In genomic region chr10:67061823-67062222, GRCm38 (mm10) we compare ENCODE assay signal across 8 mouse cellular contexts. TPM values are rescaled to one million over a fixed set of nuclear protein-coding genes. Genes with fewer than 3 reads are reported as not detected.
DNase-seq lines count a peak whose midpoint lies in the region; ATAC-seq and TF ChIP-seq lines count a peak whose summit lies in the region.
"Had no signal": no experiment of that assay in that cellular context is flagged by ENCODE, and none has a peak within 500 bp of the region (broad histone marks: within the 10 kb centered on the region; RNA-seq: fewer than 3 reads in every experiment).

No protein-coding gene starts in this region.

- no peak overlapping the region for H3K4me3 ChIP-seq in kidney, postnatal 0 days (replicated peaks; ENCODE audit: low read depth, low read length)
- H3K4me3 ChIP-seq in forebrain, embryonic 12.5 days (replicated peaks) = no peak overlapping the region
- no peak overlapping the region for H3K4me3 ChIP-seq in hindbrain, embryonic 16.5 days (ENCODE audit: low read length)
- H3K4me3 ChIP-seq in neural tube, embryonic 15.5 days (replicated peaks) = no peak overlapping the region

- DNase-seq in kidney, postnatal 0 days (ENCODE audit: low spot score) = peak; percentile 12
- no peak for DNase-seq in kidney, postnatal 14 days
- DNase-seq in right cerebral cortex, postnatal 25 days = no peak
- no peak for DNase-seq in retina, embryonic 14.5 days (ENCODE audit: low spot score)

- no peaks in the 10 kb centered on the region for H3K27me3 ChIP-seq in kidney, postnatal 0 days (ENCODE audit: insufficient read depth, low read length)
- H3K27me3 ChIP-seq in forebrain, embryonic 12.5 days = no peaks in the 10 kb centered on the region
- no peaks in the 10 kb centered on the region for H3K27me3 ChIP-seq in hindbrain, embryonic 16.5 days (replicated peaks; ENCODE audit: control insufficient read depth, insufficient read depth, low read length)
- H3K27me3 ChIP-seq in neural tube, embryonic 15.5 days (replicated peaks) = no peaks in the 10 kb centered on the region
- H3K27me3 ChIP-seq: Patski had no signal

- TF ChIP-seq CTCF in kidney, postnatal 0 days (IDR thresholded peaks at IDR 0.05; ENCODE audit: low read depth) = no peak

- no peak for ATAC-seq in kidney, postnatal 0 days (replicated peaks; ENCODE audit: low FRiP score, low read depth)
- no peak for ATAC-seq in forebrain, embryonic 12.5 days (ENCODE audit: low FRiP score)
- ATAC-seq in hindbrain, embryonic 16.5 days = peak; percentile 13; the same call in 1 of the 2 replicates
- no peak for ATAC-seq in neural tube, embryonic 15.5 days (ENCODE audit: low FRiP score)
- ATAC-seq: Patski had no signal

- 49% methylated on average over 4 of the region's 4 CpGs for WGBS in kidney, postnatal 0 days
- 64% methylated on average over 4 of the region's 4 CpGs for WGBS in forebrain, embryonic 12.5 days
- WGBS in hindbrain, embryonic 16.5 days = 44% methylated on average over 4 of the region's 4 CpGs
- WGBS in neural tube, embryonic 15.5 days = 51% methylated on average over 4 of the region's 4 CpGs

- H3K27ac ChIP-seq in kidney, postnatal 0 days = no peak overlapping the region
- H3K27ac ChIP-seq in forebrain, embryonic 12.5 days = peak overlapping the region; percentile 66; the same call in 1 of the 2 replicates
- H3K27ac ChIP-seq in hindbrain, embryonic 16.5 days (ENCODE audit: low read depth, low read length) = peak overlapping the region; percentile 71
- peak overlapping the region; percentile 62 for H3K27ac ChIP-seq in neural tube, embryonic 15.5 days (replicated peaks)

- H3K4me2 ChIP-seq in kidney, postnatal 0 days (ENCODE audit: low read length) = no peak overlapping the region
- no peak overlapping the region for H3K4me2 ChIP-seq in forebrain, embryonic 12.5 days
- peak overlapping the region; percentile 31 for H3K4me2 ChIP-seq in hindbrain, embryonic 16.5 days (ENCODE audit: low read length)
- peak overlapping the region; percentile 13; the same call in 1 of the 2 replicates for H3K4me2 ChIP-seq in neural tube, embryonic 15.5 days

- H3K9ac ChIP-seq in kidney, postnatal 0 days (ENCODE audit: low read depth, low read length) = no peak overlapping the region
- no peak overlapping the region for H3K9ac ChIP-seq in forebrain, embryonic 12.5 days
- H3K9ac ChIP-seq in hindbrain, embryonic 16.5 days (ENCODE audit: low read depth, low read length) = no peak overlapping the region
- no peak overlapping the region for H3K9ac ChIP-seq in neural tube, embryonic 15.5 days (replicated peaks)

- H3K36me3 ChIP-seq in kidney, postnatal 0 days (ENCODE audit: insufficient read depth, low read length) = no peaks in the 10 kb centered on the region
- H3K36me3 ChIP-seq in forebrain, embryonic 12.5 days (replicated peaks) = no peaks in the 10 kb centered on the region
- no peaks in the 10 kb centered on the region for H3K36me3 ChIP-seq in hindbrain, embryonic 16.5 days (ENCODE audit: control insufficient read depth, insufficient read depth, low read length)
- H3K36me3 ChIP-seq in neural tube, embryonic 15.5 days = no peaks in the 10 kb centered on the region

- no peaks in the 10 kb centered on the region for H3K4me1 ChIP-seq in kidney, postnatal 0 days (replicated peaks; ENCODE audit: insufficient read depth, low read length)
- H3K4me1 ChIP-seq in forebrain, embryonic 12.5 days = peaks cover 23% of the 10 kb centered on the region
- H3K4me1 ChIP-seq in hindbrain, embryonic 16.5 days (ENCODE audit: control insufficient read depth, insufficient read depth, low read depth, low read length) = peaks cover 26% of the 10 kb centered on the region
- peaks cover 46% of the 10 kb centered on the region for H3K4me1 ChIP-seq in neural tube, embryonic 15.5 days

- no peaks in the 10 kb centered on the region for H3K9me3 ChIP-seq in kidney, postnatal 0 days (replicated peaks; ENCODE audit: low read length)
- no peaks in the 10 kb centered on the region for H3K9me3 ChIP-seq in forebrain, embryonic 12.5 days
- no peaks in the 10 kb centered on the region for H3K9me3 ChIP-seq in hindbrain, embryonic 16.5 days (ENCODE audit: control insufficient read depth, low read length)
- no peaks in the 10 kb centered on the region for H3K9me3 ChIP-seq in neural tube, embryonic 15.5 days (replicated peaks)

RNA-seq across cellular contexts. Expression of gene Jmjd1c, which starts 34.1 kb away (rescaled TPM):
- 35.2 and 40.8 TPM in 2 replicates for polyA plus RNA-seq in kidney, postnatal 0 days (2015; fragmentation: Nextera tagmentation; extraction: Ambion mirVana)
- 50.3 and 58.6 TPM in 2 replicates for polyA plus RNA-seq in forebrain, embryonic 12.5 days (2016; fragmentation: Nextera tagmentation; extraction: Ambion mirVana)
- polyA plus RNA-seq in hindbrain, embryonic 16.5 days (2015; fragmentation: Nextera tagmentation; extraction: Ambion mirVana) = 33.4 and 35.5 TPM in 2 replicates
- 43.8 and 50.7 TPM in 2 replicates for polyA plus RNA-seq in neural tube, embryonic 15.5 days (2015; fragmentation: Nextera tagmentation; extraction: Ambion mirVana)

RNA-seq across cellular contexts. Expression of gene Reep3, which starts 34.9 kb away (rescaled TPM):
- 44.7 and 50.9 TPM in 2 replicates for polyA plus RNA-seq in kidney, postnatal 0 days (2015; fragmentation: Nextera tagmentation; extraction: Ambion mirVana)
- 43.8 and 46.9 TPM in 2 replicates for polyA plus RNA-seq in forebrain, embryonic 12.5 days (2016; fragmentation: Nextera tagmentation; extraction: Ambion mirVana)
- polyA plus RNA-seq in hindbrain, embryonic 16.5 days (2015; fragmentation: Nextera tagmentation; extraction: Ambion mirVana) = 32.7 and 36.2 TPM in 2 replicates
- polyA plus RNA-seq in neural tube, embryonic 15.5 days (2015; fragmentation: Nextera tagmentation; extraction: Ambion mirVana) = 34.5 and 35.9 TPM in 2 replicates

Comparison
In these comparisons a context has a peak if more than half of its experiments do, and no peak if none do; other contexts are left out.
1. H3K4me2 ChIP-seq: peak in hindbrain, embryonic 16.5 days (single experiment) and neural tube, embryonic 15.5 days (single experiment); none in kidney, postnatal 0 days (single experiment) and forebrain, embryonic 12.5 days (single experiment).